Mouse (Mus musculus) CD4-positive, CD25-positive, alpha-beta regulatory T cell, adult 4 months (primary cell): ENCODE results near the gene Map1b. TPM values are rescaled to one million over a fixed set of nuclear protein-coding genes. Genes with fewer than 3 reads are reported as not detected.

Source experiments
- ATAC-seq: one replicate; pipeline ENCODE4 v1.8.0; 2017
- polyA plus RNA-seq, 2 experiments: library from polyadenylated mRNA; unstranded; fragments of 100-300 nt; shearing (Covaris generic); gene quantifications; one replicate each; pipeline ENCODE4 v1.2.1; 2017

The Map1b gene
- polyA plus RNA-seq, result under 1 TPM; 0.16 to 0.26 TPM

DNA sequence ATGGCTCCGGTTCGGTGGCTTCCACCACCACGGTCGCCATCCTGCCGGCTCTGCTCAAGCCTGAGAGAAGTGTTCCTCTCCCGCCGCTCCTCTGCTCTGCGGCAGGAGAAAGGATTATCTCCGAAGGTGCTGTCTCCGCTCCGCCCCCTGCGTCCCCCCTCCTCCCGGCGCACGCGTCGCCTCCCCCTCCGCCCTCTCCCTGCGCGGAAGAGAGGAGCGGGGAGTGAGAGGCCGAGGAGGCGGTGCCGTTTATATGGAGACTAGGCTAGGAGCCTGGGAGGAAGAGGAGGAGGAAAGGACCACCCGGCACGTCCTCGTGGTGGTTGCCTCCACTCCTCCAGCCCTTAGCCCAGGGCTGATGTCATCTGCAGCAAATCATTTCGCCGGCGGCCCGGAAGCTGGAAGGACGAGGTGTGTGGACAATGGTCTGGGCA lies at the start of gene Map1b:
Map1b (minus strand) TSS at position 93 of the 434 bp plus-strand sequence.
- ATAC-seq, result no peak

DNA sequence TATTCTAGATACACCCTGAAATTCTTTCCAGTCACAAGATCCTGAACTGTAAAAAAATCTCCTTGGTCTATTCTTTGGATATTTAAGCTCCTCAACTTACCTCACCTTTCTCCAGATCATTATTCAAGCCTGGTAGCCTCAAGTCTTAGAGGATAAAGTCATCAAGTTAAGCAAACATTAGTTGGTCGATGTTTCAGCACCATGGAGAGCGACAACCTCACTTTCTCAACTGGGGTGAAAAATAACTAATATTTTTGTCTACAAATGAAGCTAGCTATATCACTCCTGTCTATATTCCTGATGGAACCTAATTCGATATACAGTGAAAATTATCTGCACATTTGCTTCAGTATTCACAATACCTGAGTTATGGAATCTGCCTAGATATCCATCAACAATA lies 48.0 kb upstream of the Map1b start:
- no peak for ATAC-seq

- ATAC-seq, result no peak
These were observed 46.7 kb upstream of the Map1b start for GRCm38 (mm10) chr13:99563021-99563420.

- ATAC-seq, result no peak
These were observed 45.7 kb upstream of the Map1b start for GRCm38 (mm10) chr13:99561843-99562550.

GRCm38 (mm10) chr13:99560674-99561639 lies 44.6 kb upstream of the Map1b start:
- no peak for ATAC-seq

DNA sequence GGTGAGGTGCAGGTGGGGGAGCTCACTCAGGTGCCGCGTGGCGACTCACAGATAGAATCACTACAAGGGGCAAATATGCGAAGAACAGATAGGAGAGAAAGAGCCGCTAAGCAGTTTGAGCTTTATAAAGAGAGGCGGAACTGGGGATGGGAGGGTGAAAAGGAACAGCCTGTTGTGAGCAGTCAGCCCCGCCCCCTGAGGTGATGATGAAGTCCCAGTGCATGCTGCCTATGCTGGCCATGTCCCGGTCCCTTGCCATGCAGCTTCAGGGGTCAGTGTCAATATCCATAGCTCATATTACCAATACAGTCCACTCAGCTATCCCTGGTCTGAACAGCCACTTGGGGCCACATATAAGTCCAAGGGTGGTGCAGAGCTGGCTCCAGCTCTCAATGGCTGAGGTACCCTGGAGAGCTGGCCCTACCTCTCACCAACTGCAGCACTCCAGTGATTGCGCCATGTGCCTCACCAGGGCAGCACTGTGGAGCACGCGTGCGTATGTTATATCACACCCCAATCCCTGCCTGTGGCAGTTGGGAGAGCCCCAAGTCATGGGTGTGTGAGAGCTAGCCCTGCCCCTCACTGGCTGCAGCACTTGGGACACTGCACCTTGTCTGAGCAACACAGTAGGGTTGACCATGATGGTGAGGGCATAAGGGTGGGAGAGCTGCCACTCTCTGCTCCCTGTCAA lies 42.0 kb upstream of the Map1b start:
- no peak for ATAC-seq

- no peak for ATAC-seq
These were observed 41.5 kb upstream of the Map1b start for GRCm38 (mm10) chr13:99557813-99558212.

DNA sequence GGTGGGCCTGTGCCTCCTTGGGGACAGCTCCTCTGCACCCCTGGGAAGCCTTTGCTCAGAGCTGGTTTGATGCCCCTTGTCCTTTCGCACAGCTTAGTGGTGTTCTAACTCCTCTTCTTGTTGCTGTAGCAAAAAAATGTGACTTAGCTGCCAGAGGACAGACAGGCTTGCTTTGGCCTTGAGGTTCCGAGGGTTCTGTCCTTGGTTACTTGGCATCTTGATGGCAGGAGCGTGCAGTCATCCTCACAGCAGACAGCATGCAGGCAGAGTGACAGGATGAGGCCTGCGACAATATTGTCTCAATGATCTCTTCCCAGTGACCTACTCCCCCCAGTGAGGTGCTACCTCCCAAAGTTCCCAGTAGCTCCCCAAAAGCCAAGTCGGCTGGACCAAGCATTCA lies 41.0 kb upstream of the Map1b start:
- ATAC-seq, result no peak

GRCm38 (mm10) chr13:99554960-99555359 lies 38.6 kb upstream of the Map1b start:
- ATAC-seq, result no peak

GRCm38 (mm10) chr13:99554466-99554865 lies 38.1 kb upstream of the Map1b start:
- ATAC-seq, result no peak

DNA sequence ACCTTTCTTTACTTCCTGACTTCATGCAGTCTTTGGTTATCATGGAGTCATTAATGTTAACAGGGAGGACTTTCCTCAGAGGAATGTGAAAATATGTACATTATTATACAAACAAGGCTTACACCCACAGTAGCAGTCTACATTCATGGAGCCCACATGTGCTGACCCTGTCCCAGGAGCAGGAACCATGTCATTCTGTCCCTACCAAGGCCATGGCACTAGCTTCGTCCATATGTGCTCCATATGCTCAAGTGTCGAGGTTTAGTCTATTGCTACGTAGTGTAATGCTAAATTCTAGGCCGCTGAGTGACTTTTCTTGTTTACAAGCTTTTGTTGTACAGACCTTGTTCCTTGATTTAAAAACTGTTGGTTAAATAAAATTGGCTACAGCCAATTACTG lies 36.0 kb upstream of the Map1b start:
- no peak for ATAC-seq

- ATAC-seq, result no peak
These were observed 34.5 kb upstream of the Map1b start for GRCm38 (mm10) chr13:99550679-99551369.

DNA sequence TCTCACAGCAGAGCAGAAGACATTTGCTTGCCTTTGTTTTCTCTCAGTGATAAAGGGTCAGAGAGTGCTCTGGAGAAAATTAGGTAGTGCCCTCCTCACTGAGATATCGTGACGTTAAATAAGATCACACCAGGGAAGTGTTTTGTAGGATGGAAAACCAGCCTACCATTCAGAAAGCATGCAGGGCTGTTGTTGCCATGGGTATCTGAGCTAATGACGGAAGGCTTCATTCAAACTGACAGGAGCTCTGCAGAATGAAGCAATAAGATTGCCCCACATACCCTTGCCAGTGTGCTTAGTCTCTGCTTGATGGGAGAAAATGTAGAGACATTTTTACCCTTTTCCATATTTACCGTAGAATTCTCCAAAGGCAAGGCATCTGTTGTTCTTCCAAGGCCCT lies 33.7 kb upstream of the Map1b start:
- ATAC-seq, result no peak

DNA sequence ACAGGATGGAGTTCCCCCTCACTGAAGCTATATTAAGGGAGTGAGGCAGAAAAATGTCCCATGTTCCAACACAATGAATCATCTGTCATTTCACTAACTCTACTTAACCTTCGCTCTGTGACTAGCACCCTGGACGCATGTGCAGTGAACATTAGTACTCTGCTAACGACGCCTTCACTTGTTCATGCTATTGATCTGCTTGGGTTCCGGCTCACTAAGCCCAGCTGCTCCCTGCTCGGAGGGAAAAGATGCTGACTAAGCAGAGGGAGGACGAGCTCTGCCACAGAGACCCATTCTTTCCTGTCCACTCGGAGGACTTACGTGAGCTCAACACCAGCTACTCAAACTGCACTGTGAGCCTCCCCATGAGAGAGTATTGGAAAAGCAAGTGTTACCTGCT lies 33.2 kb upstream of the Map1b start:
- no peak for ATAC-seq

DNA sequence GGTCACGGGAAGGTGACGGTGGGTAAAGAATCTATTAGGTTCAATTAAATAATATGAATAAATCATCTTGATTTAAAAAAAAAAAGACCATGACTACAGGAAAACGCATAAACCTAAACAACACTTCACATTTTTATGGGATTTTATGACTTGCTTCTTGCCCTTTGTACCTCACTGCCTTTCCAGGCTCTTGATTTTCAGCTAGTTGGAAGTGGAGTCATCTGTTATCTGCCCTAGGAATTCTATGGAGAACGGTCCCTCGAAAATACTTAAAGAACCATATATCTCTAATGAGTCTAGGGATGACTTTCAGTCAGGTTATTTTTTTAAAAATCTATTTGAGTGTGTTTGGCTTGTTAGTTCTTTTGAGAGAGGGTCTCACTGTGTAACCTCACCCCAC lies 30.5 kb upstream of the Map1b start:
- ATAC-seq, result no peak

- ATAC-seq, result no peak
These were observed 28.9 kb upstream of the Map1b start for GRCm38 (mm10) chr13:99545201-99545600.

DNA sequence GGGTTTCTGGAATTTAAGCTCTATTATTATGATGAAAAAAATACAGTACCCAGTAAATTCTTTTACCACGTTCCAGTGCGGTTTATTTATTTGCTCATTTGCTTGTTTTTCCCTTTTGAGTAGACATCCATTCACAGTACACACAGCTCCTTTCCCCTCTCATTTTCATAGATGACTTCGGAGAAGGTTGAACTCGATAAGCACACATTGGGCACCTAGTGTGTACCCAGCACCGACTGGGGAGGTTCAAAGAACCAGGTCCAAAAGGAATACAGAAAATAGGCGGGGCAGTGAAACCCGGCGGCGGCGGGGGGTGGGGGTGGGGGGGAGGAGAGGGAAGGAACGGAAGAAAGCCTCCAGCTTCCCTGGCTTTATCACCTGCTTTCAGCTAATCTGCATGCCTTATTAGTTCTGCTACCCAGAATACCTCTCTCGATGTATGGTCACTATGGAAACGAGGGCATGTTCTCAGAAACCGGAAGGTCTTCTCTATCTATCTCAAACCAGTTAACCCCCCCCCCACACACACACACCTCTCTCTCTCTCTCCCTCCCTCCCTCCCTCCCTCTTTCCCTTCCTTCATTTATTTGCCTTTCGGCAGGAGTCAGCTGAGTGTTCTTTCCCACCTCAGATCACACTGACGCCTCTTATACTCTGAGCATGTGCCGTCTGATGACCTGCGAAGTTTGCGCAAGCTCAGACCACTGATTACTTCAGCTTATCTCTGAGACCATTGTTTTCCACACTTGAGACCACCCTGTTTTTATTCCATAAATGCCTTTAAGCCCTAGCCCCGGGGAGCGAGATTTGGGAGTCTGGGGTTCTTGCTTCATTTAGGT lies 25.3 kb upstream of the Map1b start:
- ATAC-seq, result no peak

DNA sequence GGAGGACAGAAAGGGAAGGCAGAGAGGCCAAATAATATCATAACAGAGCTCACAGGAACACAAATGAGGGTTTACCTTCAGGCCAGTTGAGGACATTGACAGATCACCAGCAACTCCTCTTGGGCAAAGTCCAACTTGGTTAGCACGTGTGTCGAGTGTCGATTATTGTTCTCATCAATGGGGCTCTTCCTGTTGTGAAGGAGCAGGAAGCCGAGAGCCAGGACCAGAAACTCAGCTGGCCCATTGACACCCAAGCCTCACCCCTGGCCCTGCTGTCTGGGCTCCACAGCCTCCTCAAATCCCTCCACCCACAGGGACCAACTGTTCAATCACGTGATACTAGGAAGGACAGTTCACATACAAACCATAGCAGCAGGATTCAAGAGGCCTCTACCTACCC lies 22.9 kb upstream of the Map1b start:
- no peak for ATAC-seq

DNA sequence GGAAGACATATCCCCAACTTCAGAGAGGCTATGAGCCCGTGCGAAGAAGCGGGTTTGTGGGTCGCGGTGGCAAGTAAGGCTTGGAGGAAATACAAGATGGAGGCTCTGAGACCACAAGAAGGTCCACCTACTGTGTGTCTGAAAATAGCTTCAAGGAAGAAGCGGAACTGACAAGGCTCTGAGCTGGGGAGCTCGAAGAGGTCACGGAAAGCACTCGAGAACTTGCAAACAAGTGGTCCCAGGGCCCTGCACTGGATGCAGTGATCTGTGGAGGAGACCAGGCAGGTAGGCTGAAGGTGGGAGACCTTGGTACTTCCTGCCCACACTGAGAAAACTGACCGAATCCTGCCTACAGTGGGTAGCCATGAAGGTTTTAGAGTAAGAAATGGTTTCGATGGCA lies 22.5 kb upstream of the Map1b start:
- no peak for ATAC-seq

GRCm38 (mm10) chr13:99537908-99538513 lies 21.7 kb upstream of the Map1b start:
- no peak for ATAC-seq

GRCm38 (mm10) chr13:99528456-99528855 lies 12.1 kb upstream of the Map1b start:
- ATAC-seq, result no peak
